Mouse (Mus musculus) fibroblast of lung, adult 2 months (primary cell): ENCODE measurements at regions not wholly inside any gene's neighbourhood (a gene's known extent, or its start where the extent isn't known, plus 50 kb on each side); places are given as distances from the start of the nearest gene placed in this dataset.

ENCODE experiments used
- DNase-seq: peaks from one replicate; pipeline ENCODE4 v3.0.0-alpha.2; 2011; ENCODE audit warnings: low read depth

GRCm38 (mm10) chr5:33548800-33549199 is 80.6 kb downstream of the Fam53a start:
- DNase-seq: no peak

- no peak for DNase-seq
Observed at GRCm38 (mm10) chr5:33543372-33543771, 86.1 kb downstream of the Fam53a start.

- no peak for DNase-seq
Observed at GRCm38 (mm10) chr5:33542643-33543042, 86.8 kb downstream of the Fam53a start.

GRCm38 (mm10) chr5:33542000-33542554 is 87.4 kb downstream of the Fam53a start:
- no peak for DNase-seq

- DNase-seq: no peak
Observed at GRCm38 (mm10) chr5:33540259-33540658, 89.2 kb downstream of the Fam53a start.

GRCm38 (mm10) chr5:33537429-33537828 is 92.0 kb downstream of the Fam53a start:
- no peak for DNase-seq

- no peak for DNase-seq
Observed at GRCm38 (mm10) chr5:33537017-33537416, 92.4 kb downstream of the Fam53a start.

GRCm38 (mm10) chr5:33536261-33536660 is 93.2 kb downstream of the Fam53a start:
- DNase-seq: no peak

- DNase-seq: no peak
Observed at GRCm38 (mm10) chr5:33535145-33536010, 94.1 kb downstream of the Fam53a start.

- no peak for DNase-seq
Observed at GRCm38 (mm10) chr5:33534345-33534744, 95.1 kb downstream of the Fam53a start.

- DNase-seq: no peak
Observed at GRCm38 (mm10) chr5:33533185-33533584, 96.2 kb downstream of the Fam53a start.

- DNase-seq: no peak
Observed at GRCm38 (mm10) chr5:33531263-33531662, 97.5 kb upstream of the Nkx1-1 start.

GRCm38 (mm10) chr5:33529771-33530170 is 96.0 kb upstream of the Nkx1-1 start:
- no peak for DNase-seq

GRCm38 (mm10) chr5:33528971-33529670 is 95.3 kb upstream of the Nkx1-1 start:
- DNase-seq: no peak

GRCm38 (mm10) chr5:33527750-33528149 is 94.0 kb upstream of the Nkx1-1 start:
- DNase-seq: no peak

GRCm38 (mm10) chr5:33527316-33527715 is 93.5 kb upstream of the Nkx1-1 start:
- no peak for DNase-seq

GRCm38 (mm10) chr5:33521951-33522742 is 88.4 kb upstream of the Nkx1-1 start:
- no peak for DNase-seq

GRCm38 (mm10) chr5:33520856-33521255 is 87.1 kb upstream of the Nkx1-1 start:
- DNase-seq: no peak

GRCm38 (mm10) chr5:33519394-33519793 is 85.6 kb upstream of the Nkx1-1 start:
- no peak for DNase-seq

- DNase-seq: no peak
Observed at GRCm38 (mm10) chr5:33518860-33519259, 85.1 kb upstream of the Nkx1-1 start.

GRCm38 (mm10) chr5:33517625-33518024 is 83.8 kb upstream of the Nkx1-1 start:
- no peak for DNase-seq

- DNase-seq: no peak
Observed at GRCm38 (mm10) chr5:33516211-33516610, 82.4 kb upstream of the Nkx1-1 start.
